Mouse (Mus musculus): ENCODE data around the gene Slfn3. TPM values are rescaled to one million over a fixed set of nuclear protein-coding genes. Genes with fewer than 3 reads are reported as not detected.
"Not testable (repeated sequence)": the region's sequence is repeated elsewhere in the genome, so short reads cannot be mapped to it uniquely, and the experiment has no call there.

The Slfn3 gene
- under 1 TPM; 0.28 to 0.37 TPM for total RNA-seq (2021)

DNA sequence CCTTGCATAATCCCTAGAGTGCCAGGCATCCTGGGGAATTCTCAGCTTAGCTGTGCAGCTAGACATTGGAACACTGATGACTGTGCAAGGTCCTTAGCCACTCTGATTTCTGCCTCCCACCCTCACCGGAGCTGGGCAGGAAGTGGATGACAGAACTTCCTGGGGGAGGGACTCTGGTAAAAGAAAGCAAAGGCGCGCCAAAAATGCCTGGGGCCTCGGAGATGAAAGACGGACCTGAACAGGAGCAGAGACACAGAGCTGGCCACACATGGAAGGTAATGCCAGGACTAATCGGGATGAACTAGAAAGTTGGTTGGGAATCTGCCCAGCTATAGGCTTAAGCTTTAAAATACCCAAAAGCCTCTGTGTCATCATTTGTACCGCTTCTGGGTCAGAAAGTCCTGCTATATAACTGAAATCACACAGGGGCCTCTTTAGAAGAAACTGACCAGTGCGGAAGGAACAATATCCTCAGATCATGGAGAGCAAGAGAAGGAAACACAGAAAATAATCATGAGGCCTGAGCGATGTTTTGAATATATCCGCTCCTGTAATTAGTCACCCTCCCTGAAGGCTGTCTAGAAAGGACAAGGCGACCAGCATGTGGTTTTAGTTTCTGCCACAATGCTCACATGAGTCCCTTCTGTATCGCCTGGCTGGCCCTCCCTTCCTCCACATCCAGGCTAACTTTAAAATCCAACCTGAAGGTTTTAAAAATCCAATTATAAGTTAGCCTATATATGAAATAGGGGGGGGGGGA lies at the start of gene Slfn3:
Gene Slfn3 (plus strand): TSS at position 197 of the 760 bp plus-strand sequence.
- DNase-seq (ENCODE audit: low spot score in 2 of 2) = peak in 1 of 2 experiments; percentile 1
- intact Hi-C loops (cut with DNase I) = no loop called here

GRCm38 (mm10) chr11:83148939-83149338 lies 42.2 kb upstream of the Slfn3 start:
- intact Hi-C loops (cut with DNase I); DNase-seq (ENCODE audit: low spot score in 2 of 2): not testable (repeated sequence)

GRCm38 (mm10) chr11:83174948-83175539 lies 16.1 kb upstream of the Slfn3 start, which contains the start of gene Slfn4:
Gene Slfn4 (plus strand): TSS chr11:83175186.
- intact Hi-C loops (cut with DNase I) = no loop called here

DNA sequence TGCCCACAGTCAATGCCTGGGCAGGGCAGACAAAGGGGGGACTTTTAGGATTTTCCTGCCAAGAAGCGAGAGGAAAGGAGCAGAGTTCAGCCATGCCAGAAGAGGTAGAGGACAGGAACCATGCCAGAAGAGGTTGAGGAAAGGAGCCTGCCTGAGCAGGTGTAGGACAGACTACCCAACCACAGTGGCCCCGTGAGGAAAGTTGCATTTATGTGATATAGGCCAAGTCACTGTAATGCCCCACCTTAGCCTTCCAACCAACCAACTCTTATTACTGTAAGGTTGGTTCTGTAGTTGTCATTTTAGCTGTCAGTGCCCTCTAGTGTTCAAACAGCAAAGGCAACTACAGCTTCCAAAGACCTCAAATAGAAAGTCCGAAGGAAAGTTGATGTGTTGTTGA lies 871 bp downstream of the Slfn3 start:
- intact Hi-C loops (cut with DNase I) = loop anchor here (1.0 kb wide), 1 partner anchor 277 kb away; no protein-coding TSS in a partner anchor
- peak in 1 of 2 experiments; percentile 13 for DNase-seq (ENCODE audit: low spot score in 2 of 2)

More at GRCm38 (mm10) chr11:83174948-83175539, 16.1 kb upstream of the Slfn3 start, which contains the start of gene Slfn4:
- no peak for DNase-seq (ENCODE audit: low spot score in 2 of 2)

DNA sequence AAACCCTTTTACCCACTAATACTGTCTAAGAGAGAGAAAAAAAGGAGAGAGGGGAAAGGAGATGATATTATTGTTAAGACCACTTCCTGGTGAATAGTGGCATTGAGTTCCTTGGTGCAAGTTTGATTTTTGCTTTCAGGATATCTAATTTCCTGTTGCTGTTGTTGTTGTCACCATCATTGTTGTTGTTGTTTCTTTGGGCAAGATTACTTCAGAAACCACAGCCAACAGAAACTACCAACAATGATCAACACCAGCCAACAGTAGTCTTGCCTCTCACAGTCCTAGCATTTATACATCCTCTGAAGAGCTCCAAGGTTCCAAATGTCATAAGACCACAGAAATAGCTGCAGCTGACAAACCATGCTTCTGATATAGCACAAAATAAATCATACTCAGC lies 13.9 kb downstream of the Slfn3 start:
- DNase-seq (ENCODE audit: low spot score in 2 of 2) = no peak
- intact Hi-C loops (cut with DNase I) = no loop called here

GRCm38 (mm10) chr11:83216119-83216518 lies 25.0 kb downstream of the Slfn3 start:
- no peak for DNase-seq (ENCODE audit: low spot score in 2 of 2)

GRCm38 (mm10) chr11:83221328-83221877 lies 30.3 kb downstream of the Slfn3 start:
- intact Hi-C loops (cut with DNase I) = no loop called here
- no peak for DNase-seq (ENCODE audit: low spot score in 2 of 2)

More at GRCm38 (mm10) chr11:83216119-83216518, 25.0 kb downstream of the Slfn3 start:
- intact Hi-C loops (cut with DNase I) = no loop called here

DNA sequence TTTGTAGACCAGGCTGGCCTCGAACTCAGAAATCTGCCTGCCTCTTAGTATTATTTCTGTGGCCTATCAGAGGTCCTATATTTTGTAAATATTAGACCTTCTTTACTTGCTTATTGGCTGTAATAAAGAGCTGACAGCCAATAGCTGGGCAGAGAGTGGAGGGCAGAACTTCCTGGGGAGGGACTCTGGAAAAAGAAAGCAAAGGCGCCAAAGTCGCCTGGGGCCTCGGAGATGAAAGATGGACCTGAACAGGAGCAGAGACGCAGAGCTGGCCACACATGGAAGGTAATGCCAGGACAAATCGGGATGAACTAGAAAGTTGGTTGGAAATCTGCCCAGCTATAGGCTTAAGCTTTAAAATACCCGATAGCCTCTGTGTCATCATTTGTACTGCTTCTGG lies 32.2 kb downstream of the Slfn3 start:
- intact Hi-C loops (cut with DNase I) = no loop called here
- no peak for DNase-seq (ENCODE audit: low spot score in 2 of 2)

GRCm38 (mm10) chr11:83223793-83224192 lies 32.7 kb downstream of the Slfn3 start:
- DNase-seq (ENCODE audit: low spot score in 2 of 2); intact Hi-C loops (cut with DNase I): not testable (repeated sequence)

GRCm38 (mm10) chr11:83224217-83224616 lies 33.1 kb downstream of the Slfn3 start:
- intact Hi-C loops (cut with DNase I) = no loop called here

GRCm38 (mm10) chr11:83224750-83225149 lies 33.6 kb downstream of the Slfn3 start:
- no peak for DNase-seq (ENCODE audit: low spot score in 2 of 2)
- intact Hi-C loops (cut with DNase I) = no loop called here

More at GRCm38 (mm10) chr11:83224217-83224616, 33.1 kb downstream of the Slfn3 start:
- DNase-seq (ENCODE audit: low spot score in 2 of 2) = no peak

DNA sequence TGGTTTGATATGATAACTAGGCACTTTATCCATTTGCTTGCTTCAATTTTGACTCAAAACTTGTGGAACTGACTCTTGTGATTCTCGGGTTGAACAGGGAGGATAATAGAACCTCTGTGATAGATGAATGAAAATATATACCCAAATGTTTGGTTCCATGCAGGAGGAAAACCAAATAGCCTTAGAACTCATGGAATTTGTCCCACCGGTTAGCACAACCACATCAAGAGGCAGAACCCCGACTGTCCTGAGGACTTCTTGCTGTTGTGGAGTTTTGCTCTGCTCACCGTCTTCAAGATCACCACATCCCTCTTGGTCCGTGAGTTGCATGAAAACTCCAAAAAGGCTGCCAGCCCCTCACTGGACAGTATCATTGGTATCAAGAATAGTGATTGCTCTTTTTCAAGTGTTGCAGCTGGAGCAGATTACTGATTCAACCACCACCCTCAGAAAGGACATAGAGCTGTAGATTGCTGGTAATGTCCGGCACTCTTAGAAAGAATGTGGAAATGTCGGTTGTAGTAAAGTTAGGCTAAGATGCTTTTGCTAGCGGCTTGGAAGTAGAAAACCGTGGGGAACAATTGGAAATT lies 34.3 kb downstream of the Slfn3 start:
- intact Hi-C loops (cut with DNase I) = no loop called here
- no peak for DNase-seq (ENCODE audit: low spot score in 2 of 2)

- DNase-seq (ENCODE audit: low spot score in 2 of 2) = no peak
- intact Hi-C loops (cut with DNase I) = no loop called here
These were observed 37.0 kb downstream of the Slfn3 start for GRCm38 (mm10) chr11:83227926-83228723.

DNA sequence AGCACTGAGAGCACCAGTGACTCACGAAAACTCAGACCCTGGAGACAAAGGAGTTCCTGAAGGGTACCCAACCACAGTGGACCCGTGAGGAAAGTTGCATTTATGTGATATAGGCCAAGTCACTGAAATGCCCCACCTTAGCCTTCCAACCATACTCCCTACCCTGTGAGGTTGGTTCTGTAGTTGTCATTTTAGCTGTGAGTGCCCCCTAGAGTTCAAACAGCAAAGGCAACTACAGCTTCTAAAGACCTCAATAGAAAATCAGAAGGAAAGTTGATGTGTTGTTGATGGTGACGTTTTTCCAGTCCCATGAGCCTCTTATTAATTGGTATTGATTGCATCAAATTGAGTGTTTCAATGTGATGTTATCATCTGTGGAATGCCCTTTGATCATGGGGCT lies 39.8 kb downstream of the Slfn3 start:
- intact Hi-C loops (cut with DNase I) = no loop called here
- no peak for DNase-seq (ENCODE audit: low spot score in 2 of 2)

- intact Hi-C loops (cut with DNase I); DNase-seq (ENCODE audit: low spot score in 2 of 2): not testable (repeated sequence)
These were observed 42.5 kb downstream of the Slfn3 start for GRCm38 (mm10) chr11:83233621-83234020.

- intact Hi-C loops (cut with DNase I); DNase-seq (ENCODE audit: low spot score in 2 of 2): not testable (repeated sequence)
These were observed 46.3 kb downstream of the Slfn3 start for GRCm38 (mm10) chr11:83237390-83237789.

GRCm38 (mm10) chr11:83238389-83238788 lies 47.3 kb downstream of the Slfn3 start:
- intact Hi-C loops (cut with DNase I) = no loop called here
- DNase-seq (ENCODE audit: low spot score in 2 of 2) = no peak

DNA sequence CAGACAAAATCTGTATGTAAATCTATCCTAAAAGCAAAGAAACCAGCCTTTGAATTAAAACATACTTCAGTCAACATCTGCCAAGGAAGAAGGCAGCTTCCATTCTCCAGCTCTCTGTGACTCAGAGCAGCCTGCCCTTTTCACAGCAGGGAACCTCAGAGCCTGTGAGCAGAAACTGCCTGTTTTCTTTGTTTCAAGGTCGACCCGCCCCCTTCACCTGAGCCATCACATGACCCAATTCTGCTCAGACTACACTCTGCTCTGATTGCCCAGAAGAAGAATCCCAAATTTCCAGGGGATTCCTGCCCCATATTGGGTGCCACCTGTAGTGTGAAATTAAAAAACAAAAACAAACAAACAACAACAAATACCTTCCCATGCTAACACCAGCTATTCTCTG lies 48.7 kb downstream of the Slfn3 start:
- intact Hi-C loops (cut with DNase I) = no loop called here

DNA sequence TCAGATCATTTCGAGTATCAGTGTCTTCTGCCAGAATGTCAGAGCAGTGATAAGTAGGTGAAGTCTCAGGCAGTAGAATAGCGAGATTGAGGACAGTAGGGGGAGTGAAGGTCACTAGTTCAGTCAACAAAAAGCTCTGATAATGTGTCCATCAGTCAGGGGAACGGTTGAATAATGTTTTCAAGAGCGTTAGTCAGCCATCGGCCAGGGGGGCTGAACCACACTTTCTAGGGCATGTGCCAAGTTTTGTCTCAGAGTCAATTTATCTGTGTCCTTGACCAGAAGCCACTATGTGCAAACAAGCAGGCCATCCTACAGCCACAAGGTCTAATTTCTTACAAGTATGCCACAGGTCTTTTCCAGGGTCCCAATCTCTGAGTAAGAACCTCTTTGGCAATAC lies 66.1 kb downstream of the Slfn3 start:
- intact Hi-C loops (cut with DNase I); DNase-seq (ENCODE audit: low spot score in 2 of 2): not testable (repeated sequence)

More for the DNA sequence above, 48.7 kb downstream of the Slfn3 start:
- no peak for DNase-seq (ENCODE audit: low spot score in 2 of 2)

All from left cerebral cortex, postnatal 25 days (tissue).